Mouse (Mus musculus) limb, embryonic 13.5 days (tissue): ENCODE measurements around the gene Tacc2. TPM values are rescaled to one million over a fixed set of nuclear protein-coding genes. Genes with fewer than 3 reads are reported as not detected.
"Not testable (repeated sequence)": the region's sequence is repeated elsewhere in the genome, so short reads cannot be mapped to it uniquely, and the experiment has no call there.

ENCODE experiments used
- ATAC-seq: fragments of 200-750 bp; cut with Nextera tagmentation; 2 replicates; pipeline ENCODE4 v1.8.0; 2017; ENCODE audit warnings: low read depth, moderate number of reproducible peaks, moderate TSS enrichment; ENCODE audit not compliant: low FRiP score
- H3K27ac ChIP-seq: fragments of 300-500 bp; sonication (generic); 2 replicates; pipeline ENCODE4 v1.5.1; 2015; ENCODE audit warnings: inconsistent platforms, mild to moderate bottlenecking, moderate library complexity
- H3K27me3 ChIP-seq: fragments of 300-500 bp; sonication (generic); 2 replicates; pipeline ENCODE4 v1.6.1; 2015; ENCODE audit warnings: mild to moderate bottlenecking, inconsistent platforms
- H3K36me3 ChIP-seq: fragments of 300-500 bp; sonication (generic); 2 replicates; pipeline ENCODE4 v1.6.1; 2015; ENCODE audit warnings: inconsistent platforms, mild to moderate bottlenecking, moderate library complexity
- H3K4me1 ChIP-seq: fragments of 300-500 bp; sonication (generic); 2 replicates; pipeline ENCODE4 v1.6.1; 2015; ENCODE audit warnings: inconsistent platforms
- H3K4me2 ChIP-seq: fragments of 300-500 bp; sonication (generic); replicated peaks from 2 replicates; pipeline ENCODE4 v1.6.1; 2015; ENCODE audit warnings: inconsistent platforms, mild to moderate bottlenecking, moderate library complexity
- H3K4me3 ChIP-seq: fragments of 300-500 bp; sonication (generic); 2 replicates; pipeline ENCODE4 v1.5.1; 2015; ENCODE audit warnings: moderate library complexity, mild to moderate bottlenecking, inconsistent platforms
- H3K9ac ChIP-seq: fragments of 300-500 bp; sonication (generic); 2 replicates; pipeline ENCODE4 v1.6.1; 2015; ENCODE audit warnings: mild to moderate bottlenecking, inconsistent platforms
- H3K9me3 ChIP-seq: fragments of 300-500 bp; sonication (generic); 2 replicates; pipeline ENCODE4 v1.6.1; 2016; ENCODE audit warnings: inconsistent platforms
- WGBS: fragments of 180-500 bp; shearing (Covaris S2); methylation state at CpG from one replicate; pipeline ENCODE4 v1.1.7; 2015; 5-methylcytosine and 5-hydroxymethylcytosine counted together
- polyA plus RNA-seq: library from polyadenylated mRNA; unstranded; fragments of >200 nt; fragmentation: Nextera tagmentation; extraction: Ambion mirVana; gene quantifications from 2 replicates; pipeline ENCODE4 v1.2.1, GENCODE M21; 2015

Tacc2 gene
- 35.1 and 39.3 TPM in 2 replicates for polyA plus RNA-seq

DNA sequence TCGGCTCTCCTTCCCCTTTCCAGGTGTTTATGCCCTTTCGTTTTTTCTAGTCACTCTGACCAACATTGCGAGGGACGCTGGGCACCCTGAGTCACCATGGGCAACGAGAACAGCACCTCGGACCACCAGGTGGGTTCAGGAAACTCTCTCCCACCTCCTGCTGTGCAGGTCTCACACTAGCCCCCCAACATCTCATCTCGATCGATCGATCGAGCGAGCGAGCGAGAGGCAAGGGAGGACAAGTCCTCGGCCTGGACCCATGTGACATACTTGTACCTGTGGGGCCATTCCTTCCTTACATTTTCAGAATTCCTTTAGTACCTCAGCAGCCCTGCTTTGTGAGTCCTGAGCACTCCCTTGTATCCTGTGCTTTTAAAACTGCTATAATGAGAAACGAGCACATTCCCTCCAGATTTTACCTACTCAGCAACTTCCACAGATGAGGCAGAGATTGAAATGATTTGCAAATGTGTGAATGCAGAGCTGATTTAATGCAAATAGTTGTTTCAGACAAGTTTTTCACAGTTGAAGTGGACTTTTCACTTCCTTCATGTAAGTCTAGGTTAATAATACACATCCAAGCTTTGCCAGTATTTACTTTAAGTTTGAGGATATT is at the start of gene Tacc2:
TSS of gene Tacc2 (plus strand) at position 51 of the 616 bp plus-strand sequence.
- H3K27ac ChIP-seq: peak within 1 kb of the TSS; percentile 65; the same call in 1 of the 2 replicates
- H3K9me3 ChIP-seq: no peaks in the 10 kb centered on the region
- no peaks in the 10 kb centered on the region for H3K27me3 ChIP-seq
- H3K4me2 ChIP-seq: peak within 1 kb of the TSS; percentile 60
- no peaks in the 10 kb centered on the region for H3K36me3 ChIP-seq
- ATAC-seq: no peak
- peak within 1 kb of the TSS; percentile 31 for H3K4me3 ChIP-seq
- H3K4me1 ChIP-seq: peaks cover 30% of the 10 kb centered on the region
- 27% methylated on average over 15 of the region's 15 CpGs for WGBS
- peak within 1 kb of the TSS; percentile 45; the same call in 1 of the 2 replicates for H3K9ac ChIP-seq

DNA sequence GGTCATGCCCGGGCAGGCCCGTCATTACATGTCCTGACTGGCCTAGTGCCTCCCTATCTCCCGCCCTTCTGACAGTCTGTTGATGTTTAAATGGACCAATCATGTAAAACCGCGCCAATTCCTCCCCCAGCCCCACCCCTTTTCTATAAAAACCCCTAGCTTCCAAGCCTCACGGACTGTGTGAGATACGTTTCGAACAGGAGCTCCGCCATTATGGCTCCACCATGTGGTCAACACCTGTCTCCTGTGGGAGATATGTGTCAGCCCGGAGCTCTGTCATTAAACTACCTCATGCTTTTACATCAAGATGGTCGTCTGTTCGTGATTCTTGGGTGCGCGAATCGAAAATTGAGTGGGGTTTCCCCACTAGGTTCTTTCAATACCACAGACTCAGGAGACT is 46.1 kb upstream of the Tacc2 start:
- ATAC-seq, H3K4me3 ChIP-seq, H3K27me3 ChIP-seq, H3K9me3 ChIP-seq, H3K4me2 ChIP-seq, H3K27ac ChIP-seq, H3K9ac ChIP-seq: not testable (repeated sequence)
- peaks cover 60% of the 10 kb centered on the region for H3K36me3 ChIP-seq
- peaks cover 13% of the 10 kb centered on the region for H3K4me1 ChIP-seq
- WGBS: 87% methylated on average over 15 of the region's 15 CpGs

DNA sequence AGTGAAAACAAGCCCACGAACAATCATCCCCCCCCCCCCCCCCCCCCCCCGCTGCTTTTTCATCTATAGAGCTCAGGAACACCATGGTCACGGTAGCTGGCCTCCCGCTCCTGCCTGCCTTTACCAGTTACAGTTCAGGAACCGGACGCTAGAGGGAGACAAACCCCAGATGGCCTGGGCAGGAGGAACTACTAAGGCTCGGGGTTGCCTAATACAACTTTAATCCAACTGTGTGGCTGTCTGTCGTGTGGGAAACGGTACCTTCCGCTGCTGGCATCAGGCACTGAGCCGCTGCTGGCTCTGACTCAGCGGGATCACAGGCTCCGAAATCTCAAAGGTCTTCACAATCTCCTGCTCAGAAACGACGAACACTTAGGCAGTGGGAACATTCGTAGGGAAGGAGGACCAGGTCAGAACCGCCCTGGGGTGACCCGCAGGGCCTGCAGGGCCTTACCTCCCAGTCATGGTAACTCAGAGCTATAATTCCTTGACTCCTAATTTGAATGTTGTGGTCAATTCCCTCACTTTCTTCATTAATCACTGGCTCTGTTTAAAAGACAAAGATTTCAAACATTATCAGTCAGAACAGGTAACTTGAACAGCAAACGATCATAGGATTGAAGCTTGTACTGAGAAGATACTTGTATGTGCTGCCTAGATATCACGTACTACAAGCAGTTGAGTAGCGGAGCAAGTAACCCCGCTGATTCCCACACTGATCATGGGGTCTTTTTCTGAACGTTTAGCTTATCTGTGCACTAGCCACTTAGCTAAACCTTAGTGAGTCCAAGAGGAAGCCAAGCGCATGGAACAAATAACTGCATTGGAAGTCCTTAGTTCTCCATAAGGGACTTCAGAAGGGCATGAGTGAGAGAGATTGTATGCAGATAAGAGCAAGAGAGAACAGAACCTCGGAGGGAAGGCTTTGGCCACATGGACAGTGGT is 43.6 kb upstream of the Tacc2 start:
- 49% methylated on average over 25 of the region's 25 CpGs for WGBS

DNA sequence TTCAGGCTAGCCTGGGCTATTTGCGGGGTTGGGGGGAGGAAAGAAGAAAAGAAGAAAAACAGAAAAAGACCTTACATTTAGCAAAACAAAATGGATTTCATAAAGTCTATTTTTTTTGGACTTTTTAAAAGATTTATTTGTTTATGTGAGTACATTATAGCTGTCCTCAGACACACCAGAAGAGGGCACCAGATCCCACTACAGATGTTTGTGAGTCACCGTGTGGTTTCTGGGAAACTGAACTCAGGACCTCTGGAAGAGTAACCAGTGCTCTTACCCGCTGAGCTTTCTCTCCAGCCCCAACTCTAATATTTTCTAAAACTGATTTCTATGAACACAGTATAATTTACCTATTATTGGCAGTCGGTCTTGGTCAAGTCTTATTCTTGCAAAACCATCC is 42.1 kb upstream of the Tacc2 start:
- Histone ChIP-seq H3K9me3 (no peaks in the 10 kb centered on the region), H3K27me3 (no peaks in the 10 kb centered on the region), H3K9ac (no peak overlapping the region), H3K27ac (no peak overlapping the region), H3K4me3 (no peak overlapping the region), H3K4me1 (no peaks in the 10 kb centered on the region), H3K36me3 (peaks cover 88% of the 10 kb centered on the region), H3K4me2 (no peak overlapping the region)
- ATAC-seq: no peak
- 88% methylated on average over 4 of the region's 4 CpGs for WGBS

More for the DNA sequence above, 43.6 kb upstream of the Tacc2 start:
- Histone ChIP-seq H3K9ac (no peak overlapping the region), H3K4me3 (no peak overlapping the region), H3K27ac (no peak overlapping the region), H3K27me3 (no peaks in the 10 kb centered on the region), H3K4me1 (no peaks in the 10 kb centered on the region), H3K36me3 (peaks cover 84% of the 10 kb centered on the region), H3K4me2 (no peak overlapping the region), H3K9me3 (no peaks in the 10 kb centered on the region)
- peak; percentile 66; the same call in 1 of the 2 replicates for ATAC-seq

DNA sequence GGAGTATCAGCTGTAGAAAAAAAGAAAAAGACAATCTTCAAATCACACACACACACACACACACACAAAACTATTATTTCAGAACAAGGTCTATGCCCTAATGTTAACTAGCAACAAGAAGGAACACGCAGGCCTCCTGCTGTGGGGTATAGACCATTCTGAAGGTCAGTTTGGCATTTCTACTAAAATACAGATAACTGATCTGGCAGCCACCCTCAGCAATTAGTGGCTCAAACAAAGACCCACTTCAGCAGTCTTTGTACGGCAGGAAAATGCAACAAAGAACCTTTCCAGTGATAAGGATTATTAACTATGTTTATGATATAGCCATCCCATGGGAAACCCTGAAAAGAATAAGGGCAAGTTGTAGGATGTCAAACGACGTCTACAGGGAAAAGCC is 40.2 kb upstream of the Tacc2 start:
- Histone ChIP-seq H3K27me3 (no peaks in the 10 kb centered on the region), H3K4me1 (no peaks in the 10 kb centered on the region), H3K9ac (no peak overlapping the region), H3K9me3 (no peaks in the 10 kb centered on the region), H3K36me3 (peaks cover 89% of the 10 kb centered on the region), H3K4me3 (no peak overlapping the region), H3K4me2 (no peak overlapping the region), H3K27ac (no peak overlapping the region)
- 93% methylated on average over 4 of the region's 4 CpGs for WGBS
- no peak for ATAC-seq

DNA sequence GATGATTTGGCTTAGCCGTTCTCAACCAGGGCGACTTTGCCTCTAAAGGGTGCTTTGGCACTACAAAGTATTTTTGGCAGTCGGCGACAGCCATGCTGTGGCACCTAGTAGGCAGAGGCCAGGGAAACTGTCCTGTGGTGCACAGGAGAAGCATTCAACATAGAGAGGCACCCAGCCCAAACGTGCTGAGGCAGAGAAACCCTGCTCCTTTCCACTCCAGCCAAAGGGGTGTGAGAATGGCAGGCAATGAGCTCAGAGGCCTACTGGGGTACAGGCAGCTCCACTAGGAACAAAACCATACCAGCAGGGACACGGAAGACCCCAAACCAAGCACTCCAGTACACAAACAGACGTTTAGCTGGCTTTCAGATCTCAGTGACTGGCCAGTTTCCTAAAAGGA is 37.1 kb upstream of the Tacc2 start:
- H3K4me2 ChIP-seq: no peak overlapping the region
- no peak overlapping the region for H3K9ac ChIP-seq
- no peak overlapping the region for H3K4me3 ChIP-seq
- no peak overlapping the region for H3K27ac ChIP-seq
- peaks cover 94% of the 10 kb centered on the region for H3K36me3 ChIP-seq
- no peaks in the 10 kb centered on the region for H3K9me3 ChIP-seq
- H3K4me1 ChIP-seq: 0 out of 2 replicates have a peak, but pooled peaks cover under 1% of the 10 kb centered on the region
- no peak for ATAC-seq
- no peaks in the 10 kb centered on the region for H3K27me3 ChIP-seq
- WGBS: 88% methylated on average over 7 of the region's 7 CpGs

DNA sequence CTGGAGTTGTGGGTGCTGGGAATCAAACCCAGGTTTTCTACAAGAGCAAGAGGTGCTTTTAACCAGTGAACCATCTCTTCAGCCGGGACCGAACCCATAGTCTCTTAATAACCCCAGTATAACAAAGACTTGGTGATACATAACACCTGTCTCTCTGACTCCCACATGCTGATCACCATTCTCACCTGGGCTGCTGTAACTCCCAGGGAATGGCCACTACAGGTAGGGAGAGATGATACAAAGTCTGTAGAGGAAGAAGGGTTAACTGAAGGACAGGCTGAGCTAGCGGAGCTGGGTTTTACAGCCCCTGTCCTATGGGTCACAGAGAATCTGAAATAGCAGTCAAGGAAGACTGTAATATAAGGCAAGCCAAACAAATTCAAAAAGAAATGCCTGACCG is 34.1 kb upstream of the Tacc2 start:
- H3K9me3 ChIP-seq: no peaks in the 10 kb centered on the region
- ATAC-seq: no peak
- H3K4me1 ChIP-seq: peaks cover 13% of the 10 kb centered on the region
- H3K4me3 ChIP-seq: no peak overlapping the region
- WGBS: 98% methylated on average over 4 of the region's 4 CpGs
- H3K27ac ChIP-seq: no peak overlapping the region
- H3K36me3 ChIP-seq: peaks cover 65% of the 10 kb centered on the region
- H3K9ac ChIP-seq: no peak overlapping the region
- H3K27me3 ChIP-seq: no peaks in the 10 kb centered on the region
- no peak overlapping the region for H3K4me2 ChIP-seq

DNA sequence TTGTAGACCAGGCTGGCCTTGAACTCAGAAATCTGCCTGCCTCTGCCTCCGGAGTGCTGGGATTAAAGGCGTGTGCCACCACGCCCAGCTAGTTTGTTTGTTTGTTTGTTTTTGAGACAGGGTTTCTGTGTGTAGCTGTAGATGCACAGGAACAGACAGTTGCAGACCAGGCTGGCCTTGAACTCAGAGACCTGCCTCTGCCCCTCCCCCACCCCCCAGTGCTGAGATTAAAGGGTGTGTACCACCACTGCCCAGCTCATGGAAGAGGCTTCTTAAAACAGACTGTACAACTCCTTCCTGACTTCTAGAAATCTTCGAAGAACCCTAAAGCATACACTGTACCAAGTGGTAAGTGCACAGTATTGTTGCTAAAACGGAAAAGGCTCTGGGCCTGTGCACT is 31.8 kb upstream of the Tacc2 start:
- Histone ChIP-seq H3K9ac (peak overlapping the region; percentile 90), H3K27me3 (no peaks in the 10 kb centered on the region), H3K9me3 (no peaks in the 10 kb centered on the region), H3K27ac (no peak overlapping the region), H3K4me2 (peak overlapping the region; percentile 90), H3K4me3 (peak overlapping the region; percentile 67), H3K4me1 (peaks cover 13% of the 10 kb centered on the region), H3K36me3 (peaks cover 43% of the 10 kb centered on the region)
- ATAC-seq: no peak
- WGBS: 89% methylated on average over 5 of the region's 5 CpGs

DNA sequence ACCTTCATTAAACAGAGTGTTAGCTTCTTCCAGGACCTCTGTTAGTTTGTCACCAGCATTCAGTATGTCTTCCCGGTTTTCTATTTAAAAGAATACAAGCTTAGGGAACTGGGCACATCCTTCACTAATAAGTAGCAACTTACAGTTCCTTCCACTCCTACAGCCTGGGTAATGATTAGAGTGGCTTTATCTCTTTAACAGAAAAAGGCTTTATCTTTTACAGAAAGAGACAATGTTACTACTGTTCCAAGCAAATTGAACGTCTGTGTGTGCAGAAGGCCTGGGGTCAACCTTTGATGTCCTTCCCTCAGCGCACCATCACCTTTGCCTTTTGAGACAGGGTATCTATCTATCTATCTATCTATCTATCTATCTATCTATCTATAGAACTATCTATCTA is 31.3 kb upstream of the Tacc2 start:
- peaks cover 13% of the 10 kb centered on the region for H3K4me1 ChIP-seq
- peak overlapping the region; percentile 67 for H3K4me3 ChIP-seq
- H3K27ac ChIP-seq: peak overlapping the region; percentile 97
- peak overlapping the region; percentile 90 for H3K9ac ChIP-seq
- H3K4me2 ChIP-seq: peak overlapping the region; percentile 90
- no peaks in the 10 kb centered on the region for H3K9me3 ChIP-seq
- no peaks in the 10 kb centered on the region for H3K27me3 ChIP-seq
- no peak for ATAC-seq
- WGBS: 62% methylated on average over 3 of the region's 3 CpGs
- peaks cover 40% of the 10 kb centered on the region for H3K36me3 ChIP-seq

DNA sequence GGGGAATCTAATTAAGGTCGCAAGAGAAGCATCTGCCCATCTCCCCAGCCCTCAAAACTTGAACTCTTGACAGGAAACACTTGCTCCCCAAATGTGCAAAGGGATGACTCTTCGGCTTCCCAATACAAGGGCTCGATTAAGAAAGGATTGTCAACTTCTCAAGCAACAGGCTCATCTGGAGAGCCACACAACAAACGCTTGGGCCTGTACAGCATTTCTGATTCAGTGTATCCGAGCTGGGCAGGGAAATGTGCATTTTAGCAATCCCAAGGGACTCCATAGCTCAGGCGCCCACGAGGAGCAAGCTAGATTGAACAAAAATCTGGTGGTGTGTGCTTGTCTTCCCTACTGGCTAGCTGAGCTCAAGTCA is 30.8 kb upstream of the Tacc2 start:
- H3K4me2 ChIP-seq: peak overlapping the region; percentile 90
- WGBS: 8% methylated on average over 7 of the region's 7 CpGs
- ATAC-seq: no peak
- peaks cover 13% of the 10 kb centered on the region for H3K4me1 ChIP-seq
- peaks cover 36% of the 10 kb centered on the region for H3K36me3 ChIP-seq
- no peaks in the 10 kb centered on the region for H3K27me3 ChIP-seq
- peak overlapping the region; percentile 97 for H3K27ac ChIP-seq
- H3K4me3 ChIP-seq: peak overlapping the region; percentile 67
- no peaks in the 10 kb centered on the region for H3K9me3 ChIP-seq
- H3K9ac ChIP-seq: peak overlapping the region; percentile 90

DNA sequence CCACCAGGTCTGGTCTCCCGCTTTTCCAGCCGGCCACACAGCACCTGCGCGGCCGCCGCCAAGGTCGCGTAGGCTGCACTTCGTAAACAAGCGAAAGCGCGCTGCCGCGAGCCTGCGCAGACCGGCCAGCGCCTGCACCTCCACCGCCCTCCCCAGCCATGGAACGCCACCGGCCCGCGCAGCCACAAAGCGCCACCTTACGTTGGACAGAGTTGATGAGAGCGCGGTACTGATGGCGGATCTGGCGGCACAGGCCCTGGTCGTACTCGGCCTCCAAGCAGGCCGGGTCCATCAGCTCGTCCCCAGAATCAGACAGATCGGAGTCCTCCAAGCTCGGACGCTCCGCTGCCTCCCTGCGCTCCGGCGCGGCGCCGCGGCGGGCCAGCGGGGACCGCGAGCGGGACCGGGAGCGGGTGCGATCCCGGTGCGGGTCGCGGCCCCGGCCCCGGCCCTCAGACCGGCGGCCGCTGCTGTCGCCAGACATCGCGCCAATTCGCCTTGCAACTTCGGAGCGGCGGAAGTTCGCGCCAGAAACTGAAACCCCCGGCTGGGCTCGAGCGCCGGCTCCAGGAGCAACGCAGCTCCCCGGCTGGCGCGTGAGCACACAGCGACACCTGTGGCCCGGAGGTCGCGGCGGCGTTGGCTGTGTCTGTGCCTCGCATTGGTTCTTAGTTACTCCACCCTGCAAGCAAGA is 30.3 kb upstream of the Tacc2 start:
- H3K9ac ChIP-seq: peak overlapping the region; percentile 90
- H3K27me3 ChIP-seq: no peaks in the 10 kb centered on the region
- peak overlapping the region; percentile 90 for H3K4me2 ChIP-seq
- peak overlapping the region; percentile 97 for H3K27ac ChIP-seq
- H3K4me1 ChIP-seq: peaks cover 13% of the 10 kb centered on the region
- peak overlapping the region; percentile 67 for H3K4me3 ChIP-seq
- H3K9me3 ChIP-seq: no peaks in the 10 kb centered on the region
- H3K36me3 ChIP-seq: peaks cover 31% of the 10 kb centered on the region
- WGBS: under 1% methylated on average over 80 of the region's 84 CpGs
- peak; percentile 95 for ATAC-seq
